Mouse (Mus musculus) CD4-positive naive resting alpha-beta T cell, adult 76 days (primary cell): Measurements from ENCODE around the gene Serpinb1b. TPM values are rescaled to one million over a fixed set of nuclear protein-coding genes. Genes with fewer than 3 reads are reported as not detected.

Experiments
- total RNA-seq: library from RNA; stranded (reverse); gene quantifications from one replicate; pipeline ENCODE4 v1.2.4, GENCODE M21; 2023

Gene Serpinb1b
- total RNA-seq = not detected

GRCm38 (mm10) chr13:33078056-33078705 is at the start of gene Serpinb1b:
TSS of gene Serpinb1b (plus strand) at chr13:33078575.

Other genes starting within 250 kb of the Serpinb1b start
- 14.0 TPM for gene Serpinb1a, start 227.4 kb upstream of the Serpinb1b start, total RNA-seq
- gene Serpinb1c, start 180.4 kb upstream of the Serpinb1b start, total RNA-seq = not detected
- 6.4 TPM for gene Serpinb6b, start 113.4 kb upstream of the Serpinb1b start, total RNA-seq
- 4.7 TPM for gene Serpinb9, start 75.3 kb upstream of the Serpinb1b start, total RNA-seq
- gene Serpinb9b, start 51.2 kb upstream of the Serpinb1b start, total RNA-seq = 0.26 TPM
- not detected for gene Serpinb9c, start 81.2 kb downstream of the Serpinb1b start, total RNA-seq
- gene Serpinb9d, start 114.4 kb downstream of the Serpinb1b start, total RNA-seq = not detected
- gene Serpinb9e, start 171.0 kb downstream of the Serpinb1b start, total RNA-seq = not detected
- gene Serpinb9f, start 245.5 kb downstream of the Serpinb1b start, total RNA-seq = not detected